Mouse (Mus musculus) G1E (cell line): ENCODE measurements around the gene S100a3.

ENCODE experiments used
- CTCF ChIP-seq: IDR thresholded peaks from 2 replicates; pipeline ENCODE4 v1.5.1; 2012; ENCODE audit warnings: low read depth, low read length, inconsistent platforms, mixed read lengths
- GATA1 ChIP-seq: IDR thresholded peaks from 2 replicates; pipeline ENCODE4 v1.6.1; 2012; ENCODE audit warnings: borderline replicate concordance, low read length, inconsistent platforms, mixed read lengths
- POLR2AphosphoS5 ChIP-seq: IDR thresholded peaks from 2 replicates; pipeline ENCODE4 v1.6.1; 2012; ENCODE audit warnings: low read depth, low read length, inconsistent platforms; ENCODE audit not compliant: insufficient replicate concordance
- TAL1 ChIP-seq: conservative IDR thresholded peaks from 2 replicates; pipeline ENCODE4 v1.6.1; 2012; ENCODE audit warnings: low read depth, low read length, inconsistent platforms, mixed read lengths

GRCm38 (mm10) chr3:90615911-90616310, 55.5 kb downstream of the S100a3 start:
- TF ChIP-seq CTCF (no peak), POLR2AphosphoS5 (no peak), TAL1 (no peak), GATA1 (no peak)
